Mouse (Mus musculus) frontal cortex, postnatal 36 days (tissue): ENCODE results near the gene Gm8439.

Experiments used
- DNase-seq, 2 experiments: peaks; one replicate each; pipeline ENCODE4 v3.0.0; 2022; ENCODE audit warnings: low spot score in 2 of 2

The Gm8439 gene

DNA sequence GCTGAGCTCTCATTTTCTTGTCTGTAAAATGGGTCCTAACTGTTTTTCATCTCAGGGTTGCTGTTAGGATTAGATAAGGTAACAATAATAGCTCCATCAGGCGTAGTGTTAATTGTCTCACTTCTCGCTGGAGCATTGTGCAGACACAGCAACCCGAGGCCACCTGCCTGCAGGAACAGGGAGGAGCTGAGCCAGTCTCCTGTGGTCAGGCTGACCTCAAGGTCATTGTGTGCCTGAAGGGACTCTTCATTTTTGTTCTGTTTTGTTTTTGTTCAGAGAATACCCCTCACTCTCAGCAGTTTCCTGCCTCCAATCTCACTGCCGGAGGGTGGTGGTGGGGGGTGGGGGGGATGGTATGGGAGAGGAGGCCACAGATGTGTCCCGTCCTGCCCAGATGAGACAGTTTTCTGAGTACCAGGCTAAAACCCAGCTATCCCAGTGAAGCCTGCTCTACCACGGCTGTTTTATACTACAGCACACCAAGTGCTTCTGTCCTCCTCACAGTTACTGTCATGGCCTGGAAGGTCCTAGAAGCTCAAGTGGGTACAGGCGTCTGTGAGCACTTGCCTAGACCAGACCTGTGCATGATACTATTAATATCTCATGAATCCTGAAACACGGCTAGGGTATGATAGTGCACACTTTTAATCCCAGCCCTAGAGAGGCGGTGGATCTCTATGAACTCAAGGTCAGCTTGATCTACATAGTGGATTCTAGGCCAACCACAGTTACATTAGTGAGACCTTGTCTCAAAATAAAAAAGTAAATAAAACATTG is 23.9 kb downstream of the Gm8439 start:
- no peak for DNase-seq

DNA sequence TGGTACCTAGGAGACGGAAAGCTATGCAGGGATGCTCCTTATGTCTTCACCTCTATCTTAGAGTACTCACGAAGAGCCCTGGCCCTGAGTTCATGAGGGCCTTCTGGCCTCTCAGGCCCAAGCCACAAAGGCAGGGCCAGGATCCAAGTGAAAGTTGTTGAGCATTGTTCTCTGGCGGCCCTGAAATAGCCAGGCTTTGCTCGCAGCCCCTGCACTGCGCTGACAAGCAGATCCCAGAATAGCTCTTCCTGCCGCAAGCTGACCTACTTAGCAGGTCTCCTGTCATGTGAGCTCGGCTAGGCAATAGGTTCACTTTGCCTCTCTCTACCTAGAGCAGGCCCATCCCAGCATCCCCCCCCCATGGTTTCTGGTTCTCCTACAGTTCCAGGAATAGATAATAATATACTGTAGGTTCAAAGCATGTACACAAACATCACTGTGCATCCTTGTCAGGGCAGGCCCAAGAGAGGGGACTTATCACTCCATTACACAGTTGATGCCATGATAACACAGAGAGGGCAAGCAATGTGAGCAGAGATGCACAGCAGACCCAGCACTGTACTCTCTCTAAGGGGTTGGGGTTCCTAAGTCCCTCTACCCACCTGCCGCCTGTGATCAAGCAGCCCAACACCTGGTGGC is 25.3 kb downstream of the Gm8439 start:
- peak; percentile 52 to 80 for DNase-seq

GRCm38 (mm10) chr4:120614644-120615043 is 26.1 kb downstream of the Gm8439 start:
- DNase-seq: no peak

- peak; percentile 25 to 36 for DNase-seq
Measured at GRCm38 (mm10) chr4:120615528-120616081, 27.1 kb downstream of the Gm8439 start.

- DNase-seq: no peak
Measured at GRCm38 (mm10) chr4:120616199-120617025, 27.9 kb downstream of the Gm8439 start.

GRCm38 (mm10) chr4:120627728-120628127 is 39.2 kb downstream of the Gm8439 start:
- DNase-seq: no peak

GRCm38 (mm10) chr4:120630218-120630931 is 41.8 kb downstream of the Gm8439 start:
- no peak for DNase-seq

GRCm38 (mm10) chr4:120631828-120632227 is 43.3 kb downstream of the Gm8439 start:
- DNase-seq: no peak

DNA sequence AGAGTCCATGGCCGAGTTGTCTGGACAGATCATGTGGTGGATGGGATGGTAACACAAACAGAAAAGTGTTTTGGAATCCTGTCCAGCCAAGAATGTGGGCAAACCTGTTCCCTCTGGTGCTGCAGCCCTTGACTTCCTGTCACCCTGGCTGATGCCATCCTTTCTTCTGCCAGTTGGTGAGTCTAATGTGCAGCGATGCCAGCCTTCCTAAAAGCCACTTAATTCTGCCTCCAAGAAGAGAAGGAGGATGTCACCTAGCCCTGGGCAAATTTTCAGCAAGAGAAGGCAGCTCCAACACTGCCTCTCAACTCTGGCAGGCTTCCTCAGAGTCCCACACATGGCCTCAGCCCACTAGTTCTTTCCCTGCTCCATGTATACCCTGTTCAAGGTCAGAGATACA is 46.8 kb downstream of the Gm8439 start:
- no peak for DNase-seq

GRCm38 (mm10) chr4:120641946-120642345 is 53.4 kb downstream of the Gm8439 start:
- no peak for DNase-seq

- DNase-seq: no peak
Measured at GRCm38 (mm10) chr4:120643899-120644298, 55.4 kb downstream of the Gm8439 start.

DNA sequence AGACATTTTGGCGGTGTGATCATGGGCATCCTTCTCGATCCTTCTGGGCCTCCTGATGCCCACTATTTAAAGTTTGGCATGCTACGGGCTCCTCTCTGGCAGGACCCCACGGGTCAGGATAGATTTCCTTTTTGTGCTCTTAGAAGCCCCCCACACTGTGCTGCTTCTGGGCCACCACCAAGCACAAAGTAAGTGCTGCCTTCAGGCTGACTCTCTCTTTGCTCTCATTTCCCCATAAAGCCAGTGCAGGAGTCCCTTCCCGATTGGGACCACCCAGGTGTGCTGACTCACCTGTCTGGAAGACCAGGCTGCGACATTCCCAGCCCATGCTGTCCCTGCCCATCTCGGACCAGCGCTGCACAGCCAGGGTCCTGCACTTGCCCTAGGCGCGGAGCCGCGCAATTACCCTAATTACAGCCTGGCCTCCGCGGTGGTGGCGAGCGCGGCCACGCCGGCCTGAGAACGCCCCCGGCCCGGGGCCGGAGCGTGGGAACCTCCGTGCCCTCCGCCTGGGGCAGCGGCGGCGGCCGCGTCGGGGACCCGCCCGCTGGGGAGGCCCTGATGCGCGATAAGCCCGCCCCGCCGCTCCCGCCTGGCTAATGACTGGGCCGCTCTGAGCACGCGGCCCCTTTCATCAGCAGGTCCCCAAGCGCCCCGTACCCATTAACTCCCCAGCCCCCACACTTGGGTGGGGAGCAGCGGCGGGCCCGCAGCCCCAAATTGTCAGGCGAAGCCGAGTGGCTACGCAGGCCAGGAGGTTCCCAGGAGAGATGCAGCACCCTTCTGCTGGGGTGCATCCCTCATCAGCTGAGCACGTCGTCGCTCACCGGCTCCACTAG is 61.0 kb downstream of the Gm8439 start:
- DNase-seq: peak in 1 of 2 experiments; percentile 46

DNA sequence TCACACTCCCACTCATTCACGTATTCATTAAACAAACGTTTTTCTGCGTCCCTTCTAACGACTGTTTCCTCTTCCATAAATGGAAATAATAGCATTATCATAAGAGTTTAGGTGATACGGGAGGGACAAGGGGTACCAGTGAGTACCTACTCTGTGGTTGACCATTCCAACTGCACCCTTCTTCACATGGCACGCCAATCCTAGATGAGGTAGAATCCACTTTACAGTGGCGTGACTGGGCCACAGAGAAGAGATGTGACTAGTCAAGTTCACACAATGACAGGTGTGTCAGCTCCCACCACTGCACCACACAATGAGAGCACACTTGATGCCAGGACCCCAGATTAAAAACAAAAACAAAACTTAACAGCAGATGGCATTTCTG is 61.7 kb downstream of the Gm8439 start:
- DNase-seq: no peak

- no peak for DNase-seq
Measured at GRCm38 (mm10) chr4:120655898-120656297, 67.4 kb downstream of the Gm8439 start.
